Mouse (Mus musculus) megakaryocyte, embryonic 14.5 days (primary cell): ENCODE measurements around the gene Spsb4.

Source experiments
- FLI1 ChIP-seq: IDR thresholded peaks from 2 replicates; pipeline ENCODE4 v1.6.1; 2012; ENCODE audit warnings: low read length, inconsistent platforms, mixed read lengths
- GATA1 ChIP-seq: IDR thresholded peaks from 3 replicates; pipeline ENCODE4 v1.6.1; 2012; ENCODE audit warnings: mixed read lengths, low read length, inconsistent platforms, borderline replicate concordance

GRCm38 (mm10) chr9:97027361-97027760 lies 8.7 kb upstream of the Spsb4 start:
- TF ChIP-seq GATA1 (no peak), FLI1 (no peak)
